Mouse (Mus musculus) liver, postnatal 0 days (tissue): ENCODE measurements around the gene Clcn6.

Experiments used
- CTCF ChIP-seq: sonication (generic); IDR thresholded peaks from 2 replicates; pipeline ENCODE4 v1.5.1; 2016; ENCODE audit warnings: antibody characterized with exemption, low read depth
- EP300 ChIP-seq: IDR thresholded peaks from 2 replicates; pipeline ENCODE4 v1.6.1; 2016; ENCODE audit warnings: antibody characterized with exemption, low read depth, mild to moderate bottlenecking

DNA sequence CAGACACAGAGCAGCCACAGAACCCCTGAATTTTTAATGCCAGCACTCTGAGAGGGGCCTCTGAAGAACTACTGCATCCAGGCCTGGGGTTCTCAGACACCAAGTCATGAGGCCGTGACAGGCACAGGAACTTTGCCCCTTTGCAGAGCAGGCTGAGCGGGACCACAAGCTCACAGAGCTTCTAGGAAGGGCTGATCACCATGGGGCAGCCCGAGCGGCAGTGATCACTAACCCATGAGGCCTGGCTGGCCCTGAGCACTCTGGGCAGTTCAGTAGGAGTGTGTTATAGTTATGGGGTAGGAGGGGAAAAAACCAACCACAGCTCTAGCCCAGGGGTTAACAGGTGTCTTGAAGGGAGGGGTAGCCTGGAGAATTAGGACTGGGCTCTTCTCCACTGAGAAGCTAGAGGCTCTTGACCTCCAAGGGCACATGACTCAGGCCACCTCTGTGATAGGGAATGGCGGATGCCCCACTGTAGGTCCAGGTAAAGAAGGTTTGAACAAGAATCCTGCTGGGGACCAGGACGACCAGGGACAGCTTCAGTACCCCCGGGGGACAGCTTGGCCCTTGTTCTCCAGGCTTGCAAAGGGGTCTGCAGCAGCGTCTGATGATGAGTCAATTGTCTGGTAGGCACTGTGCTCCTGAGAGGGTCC is 41.4 kb upstream of the Clcn6 start:
- TF ChIP-seq EP300 = no peak
- no peak for TF ChIP-seq CTCF
